Mouse (Mus musculus): ENCODE measurements around the gene Ebf1. TPM values are rescaled to one million over a fixed set of nuclear protein-coding genes. Genes with fewer than 3 reads are reported as not detected.

Gene Ebf1
- total RNA-seq, 2 experiments from 2014 or later = 7.6 to 21.0 TPM

DNA sequence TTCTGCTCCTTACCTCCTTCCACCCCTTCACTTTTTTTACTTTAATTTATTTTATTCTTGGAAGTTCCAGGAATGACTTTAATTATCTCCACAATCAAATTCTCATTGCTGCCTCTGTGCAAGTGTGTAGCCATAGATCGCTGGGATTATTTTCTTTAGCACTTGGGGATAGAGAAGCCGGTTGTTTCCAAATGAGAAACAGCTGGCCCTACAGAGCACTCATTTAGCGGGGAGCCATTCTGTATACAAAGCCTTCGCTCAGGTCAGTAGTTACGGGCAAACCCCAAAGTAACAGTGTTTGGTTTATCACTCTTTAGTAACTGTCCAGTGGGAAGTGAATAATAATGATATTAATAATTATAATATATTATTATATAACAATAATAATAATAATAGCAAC lies 38.4 kb downstream of the Ebf1 start:
- ATAC-seq (replicated peaks; ENCODE audit: low FRiP score, poor library complexity, severe bottlenecking) = no peak

GRCm38 (mm10) chr11:44656916-44657315 lies 39.8 kb downstream of the Ebf1 start:
- no peak for ATAC-seq (replicated peaks; ENCODE audit: low FRiP score, poor library complexity, severe bottlenecking)

DNA sequence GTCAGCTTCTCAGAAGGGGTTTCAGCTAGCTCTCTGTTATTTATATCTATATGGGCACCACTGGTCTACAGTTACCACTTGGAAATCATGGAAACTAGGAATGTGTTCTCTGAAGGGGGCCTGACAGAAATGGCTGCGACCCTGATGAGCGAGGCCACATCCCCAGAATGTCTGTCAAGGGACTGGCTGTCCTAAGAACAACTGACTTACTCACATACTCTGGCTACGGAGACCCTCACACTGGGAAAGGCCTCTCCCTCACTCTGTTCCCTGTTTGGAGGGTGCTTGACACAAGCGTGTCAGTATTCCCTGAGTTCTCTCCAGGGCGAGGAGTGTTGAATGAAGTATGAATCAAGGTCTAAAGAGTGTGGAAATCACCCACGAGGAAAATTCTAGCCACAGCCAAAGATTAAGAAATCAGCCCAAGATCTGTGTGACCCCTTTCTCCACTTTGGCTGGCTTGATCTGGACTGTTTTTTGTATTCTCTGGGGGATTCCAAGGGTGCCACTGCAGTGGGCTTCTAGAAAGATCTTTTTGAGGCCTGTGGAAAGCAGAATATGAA lies 40.8 kb downstream of the Ebf1 start:
- ATAC-seq (replicated peaks; ENCODE audit: low FRiP score, poor library complexity, severe bottlenecking) = no peak

DNA sequence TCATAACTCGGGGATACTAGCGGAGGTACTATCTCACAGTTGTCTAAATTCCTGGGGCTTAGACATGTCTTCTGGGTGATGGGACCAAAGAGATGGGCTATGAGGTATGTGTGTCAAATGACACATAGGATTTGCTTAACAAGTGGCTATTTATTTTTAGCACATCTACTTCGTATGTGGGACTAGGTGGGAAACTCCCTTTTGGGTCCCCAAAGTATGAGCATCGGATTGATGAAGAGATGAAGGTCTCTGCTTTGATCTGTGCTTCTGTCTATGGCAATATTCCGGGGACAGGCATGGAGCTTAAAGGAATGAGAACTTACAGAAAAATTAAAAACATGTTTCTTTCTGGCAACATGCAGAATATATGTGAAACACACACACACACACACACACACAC lies 44.8 kb downstream of the Ebf1 start:
- no peak for ATAC-seq (replicated peaks; ENCODE audit: low FRiP score, poor library complexity, severe bottlenecking)

DNA sequence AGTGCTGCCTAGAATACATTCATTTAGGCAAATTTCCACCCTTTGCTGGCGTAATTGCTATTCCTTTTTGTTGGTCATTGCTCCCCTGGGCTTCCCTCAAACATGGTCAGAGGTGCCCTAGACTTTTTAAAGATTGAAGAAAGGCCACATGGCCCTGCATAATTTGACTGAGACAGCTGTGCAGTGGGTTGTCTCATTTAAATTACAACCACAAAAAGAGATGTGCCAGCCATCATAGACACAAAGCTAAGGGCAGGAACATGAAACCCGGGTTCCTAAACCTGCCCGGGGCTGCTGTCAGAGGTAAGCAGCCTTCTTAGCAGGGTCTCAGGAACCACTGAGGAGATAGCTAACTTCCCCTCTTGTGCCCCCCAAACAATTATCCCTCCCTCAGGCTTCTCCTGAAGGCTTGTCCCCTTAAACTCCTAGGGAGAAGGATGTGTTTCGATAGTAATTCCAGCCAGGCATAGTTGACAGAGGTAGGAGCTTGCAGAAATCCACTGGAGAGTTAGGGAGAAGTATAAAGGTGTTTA lies 46.6 kb downstream of the Ebf1 start:
- ATAC-seq (replicated peaks; ENCODE audit: low FRiP score, poor library complexity, severe bottlenecking) = no peak

DNA sequence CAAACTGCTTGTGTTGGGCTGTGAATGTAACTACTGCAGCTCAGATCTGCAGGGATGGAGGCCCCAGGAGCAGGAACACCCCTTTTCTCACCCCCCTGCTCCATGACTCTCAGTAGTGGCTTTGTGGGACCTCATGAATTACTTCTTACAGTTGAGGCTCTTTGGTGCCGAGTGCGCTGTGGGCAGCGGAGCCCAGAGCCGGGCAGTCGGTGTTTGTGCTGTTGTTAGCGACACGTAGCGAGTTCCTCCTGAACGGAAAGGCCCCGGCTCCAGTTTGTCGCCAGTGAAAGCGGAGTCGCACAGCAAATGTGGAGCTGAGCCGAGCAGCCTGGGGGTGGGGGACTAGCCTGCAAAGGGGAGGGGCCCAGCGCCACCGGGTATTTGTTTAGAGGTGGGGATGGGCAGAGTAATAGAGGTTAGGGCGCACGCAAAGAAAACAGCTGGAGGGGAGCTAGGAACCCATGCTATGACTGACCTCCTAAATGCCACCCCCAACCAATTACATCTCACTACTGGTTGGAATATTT lies 48.1 kb downstream of the Ebf1 start:
- no peak for ATAC-seq (replicated peaks; ENCODE audit: low FRiP score, poor library complexity, severe bottlenecking)

DNA sequence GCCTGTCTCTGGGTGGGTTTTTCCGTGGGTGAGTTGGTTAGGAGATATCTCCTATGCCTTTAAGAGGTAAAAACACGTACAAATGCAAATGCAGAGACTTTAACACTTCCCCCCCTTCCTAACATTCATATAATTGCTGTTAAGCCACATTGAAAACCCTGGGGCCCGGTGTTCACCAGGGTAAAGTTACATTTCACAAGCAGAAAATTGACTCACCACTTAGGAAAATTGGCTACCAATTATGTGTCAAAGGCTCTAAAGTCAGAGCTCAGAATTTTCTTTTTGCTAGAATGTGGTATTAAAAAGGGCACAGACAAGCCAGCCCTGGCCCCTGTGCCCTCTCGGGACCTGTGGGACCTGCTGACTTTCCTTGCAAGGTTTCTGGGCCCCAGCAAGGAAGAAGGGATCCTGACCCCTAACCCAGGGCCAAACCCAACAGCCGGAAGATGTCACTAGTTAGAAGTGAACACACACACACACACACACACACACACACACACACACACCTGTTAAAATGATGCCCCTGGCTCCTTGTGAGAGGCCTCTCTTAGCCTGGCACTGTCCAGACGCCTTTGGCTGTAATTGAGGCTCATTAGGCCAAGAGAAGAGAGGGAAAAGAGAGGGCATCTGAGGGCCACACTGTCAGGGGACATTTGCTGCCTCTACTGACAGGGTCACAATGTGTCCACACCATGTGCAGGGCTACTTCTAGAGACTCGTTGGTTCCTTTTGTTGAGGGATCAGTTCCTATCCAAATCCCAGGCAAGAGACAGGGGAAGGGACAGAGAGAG lies 48.8 kb downstream of the Ebf1 start:
- ATAC-seq (replicated peaks; ENCODE audit: low FRiP score, poor library complexity, severe bottlenecking) = no peak

DNA sequence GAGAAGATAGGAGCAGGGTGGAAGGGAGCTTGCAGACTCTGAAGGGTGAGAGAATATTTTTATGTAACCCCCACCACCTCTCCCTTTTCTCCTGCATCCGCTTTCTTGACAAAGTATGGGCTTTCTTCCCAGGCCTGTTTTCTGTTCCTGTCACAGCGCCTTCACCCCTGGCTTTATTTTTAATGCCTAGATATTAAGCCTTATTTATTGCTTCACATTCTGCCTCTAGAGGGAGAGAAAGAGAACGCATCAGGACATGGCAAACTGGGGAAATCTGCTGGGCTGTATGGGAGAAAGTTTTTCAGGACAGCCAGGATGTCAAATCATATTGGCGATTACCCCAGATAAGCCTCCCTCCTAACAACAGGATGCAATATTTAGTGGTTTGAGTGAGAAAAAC lies 49.6 kb downstream of the Ebf1 start:
- no peak for ATAC-seq (replicated peaks; ENCODE audit: low FRiP score, poor library complexity, severe bottlenecking)

DNA sequence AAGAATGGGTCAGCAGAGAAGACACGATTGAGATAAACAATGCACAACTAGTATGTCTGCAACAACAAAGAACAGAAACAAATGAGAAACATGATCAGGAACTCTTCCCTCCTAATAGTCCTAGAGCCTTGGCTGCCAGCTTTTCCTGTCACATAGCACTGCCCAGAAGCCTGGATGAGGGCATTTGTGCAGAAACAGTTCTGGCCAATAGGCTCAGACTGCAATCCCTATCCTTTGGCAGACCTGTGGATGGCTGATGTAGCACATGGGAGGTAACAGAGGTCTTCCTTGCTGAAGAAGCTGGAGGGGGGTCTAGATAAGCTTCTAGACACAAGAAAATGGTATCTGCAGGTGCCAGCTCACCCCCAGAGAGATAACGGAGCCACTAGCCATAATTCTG lies 64.2 kb downstream of the Ebf1 start:
- no peak for ATAC-seq (replicated peaks; ENCODE audit: low FRiP score, poor library complexity, severe bottlenecking)

DNA sequence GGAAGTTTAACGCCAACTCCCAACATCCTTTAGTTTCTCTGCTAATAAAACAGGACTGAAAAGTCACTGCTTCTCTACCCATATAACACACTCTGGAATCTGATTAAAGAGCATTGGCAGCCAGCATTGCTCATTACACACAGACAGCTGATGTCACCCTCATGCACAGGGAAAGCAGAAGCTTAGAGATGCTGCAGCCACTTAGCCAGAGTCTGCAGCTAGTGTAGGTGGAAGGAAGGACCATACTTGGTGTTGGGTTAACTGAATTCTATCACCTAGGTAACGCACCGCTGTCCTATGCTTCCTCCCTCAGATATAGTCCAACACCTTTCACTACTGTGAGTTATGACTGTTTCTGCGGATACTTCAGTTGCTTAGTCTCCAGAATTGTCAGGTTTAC lies 64.9 kb downstream of the Ebf1 start:
- no peak for ATAC-seq (replicated peaks; ENCODE audit: low FRiP score, poor library complexity, severe bottlenecking)

- no peak for ATAC-seq (replicated peaks; ENCODE audit: low FRiP score, poor library complexity, severe bottlenecking)
These were observed 65.8 kb downstream of the Ebf1 start for GRCm38 (mm10) chr11:44682703-44683539.

DNA sequence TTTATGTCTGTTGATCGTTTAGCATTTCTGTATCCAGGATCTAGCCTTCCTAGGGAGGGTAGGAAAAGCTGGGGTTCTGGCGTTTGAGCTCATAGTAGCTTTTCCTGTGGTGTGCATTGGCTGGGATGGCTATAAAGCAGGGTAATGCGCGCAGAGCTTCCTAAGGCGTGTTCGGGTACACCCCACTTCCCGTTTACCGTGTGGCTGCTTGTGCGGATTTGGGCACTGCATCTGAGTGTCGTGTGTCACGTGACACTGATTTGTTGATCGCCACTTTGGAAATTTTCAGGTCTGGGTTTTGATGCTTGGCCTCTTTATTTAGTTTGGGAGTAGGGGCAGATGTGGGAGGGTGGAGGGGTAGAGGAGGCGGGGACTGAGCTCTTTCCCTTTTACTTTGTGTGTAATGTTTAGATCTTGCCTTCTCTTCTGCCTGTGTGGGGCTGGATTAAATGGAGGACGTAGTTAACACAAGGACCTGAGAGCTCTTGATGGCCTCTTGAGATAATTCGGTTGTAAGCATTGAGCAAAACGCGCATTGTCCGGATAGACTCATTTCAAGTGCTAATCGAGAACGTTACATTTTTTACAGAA lies 67.5 kb downstream of the Ebf1 start:
- no peak for ATAC-seq (replicated peaks; ENCODE audit: low FRiP score, poor library complexity, severe bottlenecking)

DNA sequence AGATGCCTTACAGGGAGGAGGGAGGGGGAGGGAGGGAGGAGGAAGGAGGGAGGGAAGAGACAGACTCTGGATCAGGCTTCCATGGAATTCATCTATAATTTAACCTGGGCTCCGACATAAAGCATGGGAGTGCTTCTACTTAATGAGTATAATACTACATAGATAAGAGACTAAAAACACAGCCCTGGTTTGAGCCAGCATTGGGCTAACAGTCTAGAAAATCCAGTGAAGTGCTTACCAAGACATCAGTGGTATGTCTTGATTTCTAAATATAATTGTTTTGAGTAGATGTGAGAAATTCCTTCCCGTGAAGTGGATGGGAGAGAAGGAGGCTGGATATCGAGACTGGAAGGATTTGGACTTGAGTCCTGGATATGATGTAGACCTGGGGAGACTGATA lies 68.0 kb downstream of the Ebf1 start:
- no peak for ATAC-seq (replicated peaks; ENCODE audit: low FRiP score, poor library complexity, severe bottlenecking)

- no peak for ATAC-seq (replicated peaks; ENCODE audit: low FRiP score, poor library complexity, severe bottlenecking)
These were observed 68.8 kb downstream of the Ebf1 start for GRCm38 (mm10) chr11:44685911-44686361.

DNA sequence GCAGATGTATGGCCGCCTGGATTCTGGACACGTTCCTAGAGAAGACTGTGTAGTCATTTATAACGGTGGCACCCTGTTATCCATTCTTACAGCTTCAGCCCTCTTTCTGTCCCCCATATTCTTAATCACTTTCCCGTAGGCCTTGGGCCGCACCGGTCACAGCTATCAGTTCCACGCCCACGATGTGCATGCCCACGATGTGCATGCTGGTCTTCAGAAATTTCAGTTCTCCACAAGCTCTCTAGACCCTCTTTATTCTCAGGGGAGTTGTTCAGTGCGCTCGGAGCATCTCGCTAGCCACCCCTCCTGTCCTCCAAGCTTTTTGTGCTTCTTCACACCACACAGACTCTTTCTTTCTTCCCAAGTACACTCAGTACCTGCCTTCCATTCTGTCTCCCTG lies 69.3 kb downstream of the Ebf1 start:
- no peak for ATAC-seq (replicated peaks; ENCODE audit: low FRiP score, poor library complexity, severe bottlenecking)

GRCm38 (mm10) chr11:44688542-44688941 lies 71.4 kb downstream of the Ebf1 start:
- no peak for ATAC-seq (replicated peaks; ENCODE audit: low FRiP score, poor library complexity, severe bottlenecking)

DNA sequence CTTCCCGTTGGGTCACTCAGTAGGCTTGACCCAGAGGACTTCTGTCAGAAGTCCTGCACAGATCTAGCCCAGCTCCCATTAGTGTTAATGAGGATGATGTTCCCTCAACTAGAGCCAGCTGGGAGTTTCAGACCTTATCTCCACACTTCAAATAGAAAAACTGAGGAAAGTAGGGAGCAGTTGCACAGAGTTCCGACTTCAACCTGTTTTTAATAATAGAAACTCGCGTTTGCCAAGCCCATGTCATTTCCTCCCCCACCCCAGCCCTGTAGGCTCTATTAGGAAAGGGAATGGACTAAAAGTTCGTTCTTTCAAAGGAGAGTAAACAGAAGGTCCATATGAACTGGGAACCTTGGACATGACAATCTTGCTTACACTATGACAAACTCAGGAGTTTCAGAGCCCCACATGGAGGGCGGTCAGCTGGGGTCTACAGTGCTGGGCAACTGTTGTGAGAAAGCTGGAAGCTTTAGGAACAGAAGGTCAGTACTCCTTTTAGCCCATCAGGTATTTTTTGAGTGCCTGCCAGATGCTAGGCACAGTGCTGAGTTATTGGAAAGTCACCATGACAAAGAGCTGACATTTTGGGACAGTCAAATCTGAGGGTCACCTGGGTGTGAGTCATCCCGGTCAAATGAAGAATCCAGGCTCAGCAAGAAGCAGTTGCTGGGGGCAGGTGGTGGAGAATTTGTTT lies 72.6 kb downstream of the Ebf1 start:
- ATAC-seq (replicated peaks; ENCODE audit: low FRiP score, poor library complexity, severe bottlenecking) = no peak

GRCm38 (mm10) chr11:44690265-44690572 lies 73.1 kb downstream of the Ebf1 start:
- ATAC-seq (replicated peaks; ENCODE audit: low FRiP score, poor library complexity, severe bottlenecking) = no peak

GRCm38 (mm10) chr11:44695416-44695815 lies 78.3 kb downstream of the Ebf1 start:
- ATAC-seq (replicated peaks; ENCODE audit: low FRiP score, poor library complexity, severe bottlenecking) = no peak

All from erythroid progenitor cell, adult 5-6 weeks (primary cell).